Mouse (Mus musculus) MEL-GATA-1-ER (cell line): ENCODE data around the gene Trmu.

Source experiments
- DNase-seq: peaks from one replicate; pipeline ENCODE4 v3.0.0-alpha.2; 2012; ENCODE audit warnings: low read depth; ENCODE audit errors: extremely low read depth

Trmu gene

GRCm38 (mm10) chr15:85896284-85896683 is 17.2 kb downstream of the Trmu start:
- DNase-seq = no peak

- no peak for DNase-seq
Measured at GRCm38 (mm10) chr15:85897113-85897512, 18.0 kb downstream of the Trmu start.

GRCm38 (mm10) chr15:85899396-85899795 is 20.3 kb downstream of the Trmu start:
- DNase-seq = no peak

GRCm38 (mm10) chr15:85900318-85900717 is 21.2 kb downstream of the Trmu start:
- DNase-seq = no peak

GRCm38 (mm10) chr15:85900801-85901200 is 21.7 kb downstream of the Trmu start:
- DNase-seq = no peak

GRCm38 (mm10) chr15:85902505-85902904 is 23.4 kb downstream of the Trmu start:
- DNase-seq = peak; percentile 84

GRCm38 (mm10) chr15:85903826-85904225 is 24.7 kb downstream of the Trmu start:
- DNase-seq = no peak

GRCm38 (mm10) chr15:85908660-85909491 is 29.8 kb downstream of the Trmu start:
- no peak for DNase-seq

GRCm38 (mm10) chr15:85909492-85909829 is 30.3 kb downstream of the Trmu start:
- DNase-seq = no peak

GRCm38 (mm10) chr15:85909931-85910330 is 30.8 kb downstream of the Trmu start:
- no peak for DNase-seq

GRCm38 (mm10) chr15:85913605-85914004 is 34.5 kb downstream of the Trmu start:
- peak; percentile 38 for DNase-seq

- no peak for DNase-seq
Measured at GRCm38 (mm10) chr15:85919191-85919891, 40.2 kb downstream of the Trmu start.

GRCm38 (mm10) chr15:85919892-85920248 is 40.8 kb downstream of the Trmu start:
- no peak for DNase-seq

- no peak for DNase-seq
Measured at GRCm38 (mm10) chr15:85921855-85922254, 42.7 kb downstream of the Trmu start.

GRCm38 (mm10) chr15:85928161-85928560 is 49.0 kb downstream of the Trmu start:
- no peak for DNase-seq

GRCm38 (mm10) chr15:85935627-85936049 is 56.5 kb downstream of the Trmu start:
- DNase-seq = no peak
